Mouse (Mus musculus): ENCODE data around the gene Zfp169.

- TF ChIP-seq CTCF (IDR thresholded peaks at IDR 0.05): peak; percentile 93
- peak; percentile 17; the same call in 1 of the 2 replicates for TF ChIP-seq EP300 (IDR thresholded peaks at IDR 0.05)
Measured at GRCm38 (mm10) chr13:48528123-48528871, 15.0 kb upstream of the Zfp169 start.

Measured in lung, postnatal 0 days (tissue).